Mouse (Mus musculus) liver, embryonic 12.5 days (tissue): ENCODE measurements around the gene Cntn2. TPM values are rescaled to one million over a fixed set of nuclear protein-coding genes. Genes with fewer than 3 reads are reported as not detected.

Source experiments
- ATAC-seq: fragments of 200-750 bp; cut with Nextera tagmentation; 2 replicates; pipeline ENCODE4 v1.8.0; 2017; ENCODE audit warnings: moderate number of reproducible peaks, mild to moderate bottlenecking, moderate library complexity
- H3K27ac ChIP-seq: fragments of 300-500 bp; sonication (generic); 2 replicates; pipeline ENCODE4 v1.5.1; 2016; ENCODE audit warnings: mild to moderate bottlenecking
- H3K27me3 ChIP-seq: fragments of 300-500 bp; sonication (generic); replicated peaks from 2 replicates; pipeline ENCODE4 v1.6.1; 2016; ENCODE audit warnings: mild to moderate bottlenecking, moderate library complexity
- H3K36me3 ChIP-seq: fragments of 300-500 bp; sonication (generic); 2 replicates; pipeline ENCODE4 v1.6.1; 2016; ENCODE audit warnings: mild to moderate bottlenecking, moderate library complexity
- H3K4me1 ChIP-seq: fragments of 300-500 bp; sonication (generic); 2 replicates; pipeline ENCODE4 v1.6.1; 2016
- H3K4me2 ChIP-seq: fragments of 300-500 bp; sonication (generic); 2 replicates; pipeline ENCODE4 v1.6.1; 2016; ENCODE audit warnings: mild to moderate bottlenecking, moderate library complexity
- H3K4me3 ChIP-seq: fragments of 300-500 bp; sonication (generic); 2 replicates; pipeline ENCODE4 v1.5.1; 2016; ENCODE audit warnings: mild to moderate bottlenecking, moderate library complexity
- H3K9ac ChIP-seq: fragments of 300-500 bp; sonication (generic); 2 replicates; pipeline ENCODE4 v1.6.1; 2016; ENCODE audit warnings: mild to moderate bottlenecking, moderate library complexity
- H3K9me3 ChIP-seq: fragments of 300-500 bp; sonication (generic); replicated peaks from 2 replicates; pipeline ENCODE4 v1.6.1; 2016; ENCODE audit warnings: mild to moderate bottlenecking, moderate library complexity
- WGBS: fragments of 180-500 bp; shearing (Covaris S2); methylation state at CpG from one replicate; pipeline ENCODE4 v1.1.7; 2016; ENCODE audit not compliant: insufficient replicate concordance; 5-methylcytosine and 5-hydroxymethylcytosine counted together
- polyA plus RNA-seq: library from polyadenylated mRNA; unstranded; fragments of >200 nt; fragmentation: Nextera tagmentation; extraction: Ambion mirVana; gene quantifications from 2 replicates; pipeline ENCODE4 v1.2.1, GENCODE M21; 2016

Gene Cntn2
- polyA plus RNA-seq, 1 experiment from 2014 or later, result 0.02 TPM

DNA sequence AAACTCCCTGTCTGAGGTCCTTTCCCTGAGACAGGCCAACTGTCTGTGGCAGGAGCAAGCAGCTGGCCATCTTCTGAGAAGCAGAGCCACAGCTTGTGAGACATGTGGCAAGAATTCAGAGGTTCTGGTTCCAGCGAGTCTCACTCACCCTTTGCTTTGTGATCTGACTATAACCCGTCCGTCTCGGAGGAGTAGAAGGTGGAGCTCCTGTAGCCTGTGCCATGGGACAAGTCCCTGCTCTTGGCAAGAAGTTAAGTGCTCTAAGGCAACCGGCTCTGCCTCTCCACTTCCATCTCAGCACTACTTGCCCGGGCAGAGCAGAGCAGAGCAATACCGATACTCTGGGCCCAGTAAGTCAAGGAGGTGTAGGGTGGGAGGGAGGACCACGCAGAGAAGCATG lies 27.9 kb upstream of the Cntn2 start:
- Histone ChIP-seq H3K4me3 (no peak overlapping the region), H3K4me2 (no peak overlapping the region), H3K4me1 (no peaks in the 10 kb centered on the region), H3K36me3 (no peaks in the 10 kb centered on the region), H3K9me3 (no peaks in the 10 kb centered on the region), H3K9ac (no peak overlapping the region), H3K27me3 (no peaks in the 10 kb centered on the region; the same call in 1 of the 2 replicates), H3K27ac (no peak overlapping the region)
- no peak for ATAC-seq
- 69% methylated on average over 8 of the region's 8 CpGs for WGBS

DNA sequence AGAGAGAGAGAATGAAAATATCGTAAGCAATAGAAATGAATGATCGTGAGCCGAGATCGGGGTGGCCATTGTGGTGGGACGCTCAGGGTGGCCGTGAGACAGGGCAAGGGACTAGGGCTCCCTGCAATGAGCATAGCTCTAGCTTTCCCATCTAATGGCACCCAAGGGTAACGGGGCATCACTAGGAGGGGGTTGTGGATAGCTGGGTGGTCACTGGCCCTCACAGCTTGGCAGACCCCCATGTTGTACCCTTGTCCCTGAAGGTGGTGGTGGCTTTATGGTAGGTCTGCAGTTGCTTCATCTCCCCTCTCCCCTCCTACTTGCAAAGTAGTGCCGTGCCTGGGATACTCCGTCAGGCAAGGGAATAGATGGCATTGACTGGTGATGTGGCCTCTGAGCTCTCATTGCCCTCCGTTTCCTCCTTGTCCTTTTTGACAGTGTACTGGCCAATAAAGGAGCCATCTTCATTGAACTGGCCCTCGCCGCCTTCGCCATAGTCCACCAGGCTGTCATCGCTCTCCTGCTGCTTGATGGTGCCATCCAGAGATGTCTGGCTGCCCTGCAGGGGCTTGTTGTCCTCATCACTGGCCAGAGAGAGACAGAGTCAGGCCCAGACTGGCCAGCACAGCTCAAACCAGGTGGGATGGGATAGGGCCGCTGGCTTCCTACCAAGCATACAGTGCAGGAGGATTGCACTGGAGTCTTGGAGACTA lies 27.2 kb upstream of the Cntn2 start:
- H3K36me3 ChIP-seq, result no peaks in the 10 kb centered on the region
- H3K9me3 ChIP-seq, result no peaks in the 10 kb centered on the region
- no peak overlapping the region for H3K9ac ChIP-seq
- H3K4me1 ChIP-seq, result no peaks in the 10 kb centered on the region
- 79% methylated on average over 15 of the region's 15 CpGs for WGBS
- H3K4me3 ChIP-seq, result no peak overlapping the region
- H3K27ac ChIP-seq, result no peak overlapping the region
- peaks cover 3% of the 10 kb centered on the region; the same call in 1 of the 2 replicates for H3K27me3 ChIP-seq
- no peak overlapping the region for H3K4me2 ChIP-seq
- ATAC-seq, result no peak

DNA sequence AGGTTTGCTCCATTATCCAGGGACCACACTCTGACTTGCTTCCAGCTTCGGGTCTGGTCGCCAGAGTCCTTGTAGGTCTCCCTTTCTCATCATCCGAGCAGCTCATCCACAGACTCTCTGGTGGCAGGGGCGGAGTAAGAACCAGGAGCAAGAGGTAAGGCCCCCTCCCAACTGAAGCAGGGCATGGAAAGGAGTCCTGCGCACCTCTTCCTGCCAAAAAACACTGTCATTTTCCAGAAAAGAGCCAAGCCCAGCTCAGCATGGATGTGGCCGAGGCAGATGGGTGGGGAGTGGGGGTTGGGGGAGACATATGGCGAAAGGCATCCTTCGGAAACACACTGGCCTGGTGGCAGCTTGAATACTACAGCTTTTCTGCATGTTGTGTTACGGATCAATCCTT lies 26.5 kb upstream of the Cntn2 start:
- no peaks in the 10 kb centered on the region for H3K4me1 ChIP-seq
- no peak overlapping the region for H3K4me3 ChIP-seq
- WGBS, result 60% methylated on average over 9 of the region's 9 CpGs
- no peak overlapping the region for H3K4me2 ChIP-seq
- H3K27me3 ChIP-seq, result peaks cover 9% of the 10 kb centered on the region; the same call in 1 of the 2 replicates
- no peak overlapping the region for H3K9ac ChIP-seq
- no peaks in the 10 kb centered on the region for H3K36me3 ChIP-seq
- no peak for ATAC-seq
- H3K27ac ChIP-seq, result no peak overlapping the region
- no peaks in the 10 kb centered on the region for H3K9me3 ChIP-seq

DNA sequence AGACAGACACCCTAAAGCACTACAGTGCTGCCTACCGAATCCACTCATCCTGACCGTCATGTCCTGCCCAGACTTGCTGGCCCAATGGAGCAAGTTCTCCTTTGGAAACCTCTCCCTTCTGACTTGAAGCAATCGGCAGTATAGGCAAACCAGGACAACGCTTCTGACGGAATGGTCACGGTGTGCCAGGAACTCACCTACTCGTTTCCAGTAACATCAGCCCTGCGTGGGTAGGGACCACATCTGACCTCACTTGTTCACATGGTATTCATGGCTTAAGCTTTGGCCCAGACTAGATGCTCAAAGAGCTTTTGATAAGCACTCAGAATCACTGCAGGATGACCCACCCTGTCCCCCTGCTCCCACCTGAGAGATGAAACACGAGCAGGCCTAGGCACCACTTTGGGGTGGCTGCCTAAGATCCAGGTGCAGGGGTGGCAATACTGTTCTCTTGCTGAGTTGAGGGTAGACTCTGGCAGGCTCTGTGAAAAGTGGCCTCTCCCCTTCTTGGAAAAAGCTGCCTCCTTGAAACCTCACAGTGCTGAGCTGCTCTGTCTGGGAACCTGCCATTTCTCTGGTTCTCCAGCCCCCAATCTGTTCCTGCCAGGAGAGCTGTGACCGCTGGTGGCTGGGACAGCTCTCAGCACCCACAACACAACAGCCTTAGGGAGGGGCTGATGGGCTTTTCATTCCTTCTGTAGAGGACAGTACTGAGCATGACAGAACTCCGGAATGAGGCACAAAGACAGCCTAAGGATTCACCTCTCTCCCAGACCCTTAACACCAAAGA lies 24.5 kb upstream of the Cntn2 start:
- Histone ChIP-seq H3K36me3 (no peaks in the 10 kb centered on the region), H3K4me1 (no peaks in the 10 kb centered on the region), H3K9ac (no peak overlapping the region), H3K27ac (no peak overlapping the region), H3K4me2 (no peak overlapping the region), H3K9me3 (no peaks in the 10 kb centered on the region), H3K27me3 (peaks cover 12% of the 10 kb centered on the region; the same call in 1 of the 2 replicates), H3K4me3 (no peak overlapping the region)
- 69% methylated on average over 11 of the region's 11 CpGs for WGBS
- ATAC-seq, result no peak

DNA sequence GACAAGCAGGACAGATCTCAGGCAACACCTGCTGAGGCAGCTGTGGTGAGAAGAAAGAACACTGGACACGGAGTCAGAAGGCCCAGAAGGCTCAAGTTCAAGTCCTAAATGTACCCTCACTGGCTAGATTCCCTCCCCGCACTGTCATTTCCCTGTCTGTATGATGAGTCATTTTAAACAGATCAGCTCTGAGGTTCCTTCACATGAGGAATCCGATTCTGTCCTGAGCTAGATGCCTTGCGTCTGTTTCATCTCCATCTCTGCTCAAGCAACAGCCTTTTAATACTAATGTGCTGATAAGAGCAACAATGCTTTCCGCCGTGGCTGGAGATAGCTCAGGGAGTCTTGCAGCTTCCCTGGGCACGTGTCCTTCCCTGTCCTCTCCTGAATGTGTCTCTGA lies 22.7 kb upstream of the Cntn2 start:
- Histone ChIP-seq H3K4me3 (no peak overlapping the region), H3K36me3 (no peaks in the 10 kb centered on the region), H3K9ac (no peak overlapping the region), H3K27me3 (peaks cover 28% of the 10 kb centered on the region), H3K9me3 (no peaks in the 10 kb centered on the region), H3K4me2 (no peak overlapping the region), H3K4me1 (no peaks in the 10 kb centered on the region), H3K27ac (no peak overlapping the region)
- WGBS, result 37% methylated on average over 7 of the region's 7 CpGs
- ATAC-seq, result no peak

DNA sequence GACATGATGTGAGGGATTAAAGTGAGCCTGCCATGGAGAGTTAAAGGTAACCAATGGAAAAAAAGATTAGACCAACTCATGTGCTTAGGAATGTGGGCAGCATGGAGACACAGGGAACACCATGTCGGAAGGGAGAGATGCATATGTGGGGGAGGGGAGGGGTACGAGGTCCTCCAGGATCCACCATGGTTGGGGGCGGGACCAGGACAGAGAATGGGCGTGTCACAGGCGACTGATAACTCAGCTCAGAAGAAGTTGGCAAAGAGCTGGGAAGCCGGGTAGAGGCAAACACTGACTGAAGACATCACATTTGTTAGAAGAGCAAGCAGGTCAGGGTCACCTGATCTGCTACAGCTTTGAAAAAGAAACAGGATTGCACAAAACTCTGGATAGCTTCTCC lies 21.9 kb upstream of the Cntn2 start:
- 21% methylated on average over 6 of the region's 6 CpGs for WGBS
- Histone ChIP-seq H3K36me3 (no peaks in the 10 kb centered on the region), H3K4me1 (no peaks in the 10 kb centered on the region), H3K4me3 (no peak overlapping the region), H3K9me3 (no peaks in the 10 kb centered on the region), H3K4me2 (no peak overlapping the region), H3K9ac (no peak overlapping the region), H3K27ac (no peak overlapping the region), H3K27me3 (peaks cover 35% of the 10 kb centered on the region)
- ATAC-seq, result no peak

DNA sequence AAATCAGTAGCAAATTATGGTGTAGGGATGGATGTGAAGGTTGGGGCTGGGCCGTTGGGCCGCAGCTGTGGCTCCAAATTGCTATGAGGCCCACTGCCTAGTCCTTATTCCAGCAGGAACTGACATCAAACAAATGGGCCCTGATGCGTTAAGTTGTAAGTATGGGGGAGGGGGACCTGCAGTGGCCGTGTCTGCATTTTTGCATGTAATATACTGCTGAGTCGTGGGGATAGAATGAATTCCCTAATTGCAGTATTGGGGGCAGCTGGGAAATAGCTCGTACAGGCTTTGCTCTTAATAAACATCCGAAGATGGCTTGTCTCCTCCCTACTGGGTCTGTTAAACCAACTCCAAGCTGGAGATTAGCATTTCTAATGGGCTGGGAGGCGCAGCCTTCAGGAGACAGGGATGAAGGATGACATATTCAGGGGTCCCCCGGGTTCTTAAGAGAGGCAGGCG lies 19.3 kb upstream of the Cntn2 start:
- Histone ChIP-seq H3K36me3 (no peaks in the 10 kb centered on the region), H3K9ac (no peak overlapping the region), H3K4me2 (no peak overlapping the region), H3K4me3 (no peak overlapping the region), H3K4me1 (peaks cover 10% of the 10 kb centered on the region; the same call in 1 of the 2 replicates), H3K9me3 (no peaks in the 10 kb centered on the region), H3K27ac (no peak overlapping the region), H3K27me3 (peaks cover 60% of the 10 kb centered on the region)
- no peak for ATAC-seq
- 31% methylated on average over 10 of the region's 10 CpGs for WGBS

DNA sequence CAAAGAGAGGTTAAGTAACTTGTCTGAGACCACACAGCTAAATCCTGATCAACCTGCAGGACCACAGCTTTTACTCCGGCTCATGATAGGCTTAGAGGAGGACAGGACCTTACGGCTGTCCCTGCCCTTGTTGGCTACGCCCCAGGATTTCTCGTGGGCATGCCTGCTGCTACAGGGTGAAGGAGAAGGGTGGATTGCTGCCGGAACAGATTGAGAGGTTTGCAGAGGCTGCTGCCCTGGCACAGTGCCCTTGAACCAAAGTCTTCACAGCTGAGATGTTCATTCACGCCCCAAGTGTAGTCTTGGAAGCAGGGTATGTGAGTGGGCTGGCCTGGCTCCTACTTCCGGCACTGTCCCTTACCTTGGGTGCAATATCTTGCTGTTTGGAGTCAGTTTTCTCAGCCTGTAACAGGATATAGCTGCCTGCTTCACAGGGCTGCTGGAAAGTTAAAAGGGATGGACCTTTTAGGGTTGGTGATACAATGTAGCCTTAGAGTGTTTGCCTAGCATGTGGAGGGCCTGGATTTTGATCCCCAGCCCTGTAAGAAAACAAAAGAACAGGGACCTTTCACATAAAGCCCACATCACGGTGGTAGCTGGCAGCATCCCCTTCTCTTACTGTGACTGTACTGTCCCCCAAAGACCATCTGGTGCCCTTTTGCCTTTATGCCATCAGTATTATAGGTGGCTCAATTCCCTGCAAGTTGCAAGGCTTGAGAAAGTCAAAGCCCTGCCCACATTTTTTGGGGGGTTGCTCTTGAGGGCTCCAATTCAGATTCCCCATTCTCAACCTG lies 18.0 kb upstream of the Cntn2 start:
- no peak overlapping the region for H3K4me2 ChIP-seq
- no peaks in the 10 kb centered on the region for H3K9me3 ChIP-seq
- H3K27ac ChIP-seq, result no peak overlapping the region
- 55% methylated on average over 8 of the region's 8 CpGs for WGBS
- peaks cover 10% of the 10 kb centered on the region; the same call in 1 of the 2 replicates for H3K4me1 ChIP-seq
- no peaks in the 10 kb centered on the region for H3K36me3 ChIP-seq
- H3K4me3 ChIP-seq, result no peak overlapping the region
- no peak for ATAC-seq
- H3K9ac ChIP-seq, result no peak overlapping the region
- H3K27me3 ChIP-seq, result peaks cover 65% of the 10 kb centered on the region

DNA sequence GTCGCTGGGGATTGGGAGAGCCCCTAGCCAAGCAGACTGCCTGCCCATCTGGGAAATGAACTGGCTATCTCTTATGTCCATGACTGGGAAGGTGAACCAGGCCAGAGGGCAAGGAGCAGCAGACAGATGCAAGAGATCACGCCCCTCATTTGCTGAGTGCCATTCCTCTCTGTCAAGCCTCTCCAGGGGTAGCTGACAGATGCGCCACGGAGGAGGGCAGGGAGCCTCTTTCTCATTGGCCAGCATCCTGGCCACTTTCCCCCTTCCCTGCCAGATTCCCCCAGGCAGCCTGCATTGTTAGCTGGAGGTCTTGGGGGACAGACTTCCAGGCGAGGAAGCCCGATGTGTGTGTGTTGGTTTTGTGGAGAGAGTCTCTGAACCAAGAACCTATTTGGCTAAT lies 16.0 kb upstream of the Cntn2 start:
- Histone ChIP-seq H3K9me3 (no peaks in the 10 kb centered on the region), H3K36me3 (no peaks in the 10 kb centered on the region), H3K4me1 (peaks cover 10% of the 10 kb centered on the region; the same call in 1 of the 2 replicates), H3K9ac (no peak overlapping the region), H3K27ac (no peak overlapping the region), H3K27me3 (peaks cover 55% of the 10 kb centered on the region), H3K4me3 (no peak overlapping the region), H3K4me2 (no peak overlapping the region)
- no peak for ATAC-seq
- 19% methylated on average over 6 of the region's 6 CpGs for WGBS

DNA sequence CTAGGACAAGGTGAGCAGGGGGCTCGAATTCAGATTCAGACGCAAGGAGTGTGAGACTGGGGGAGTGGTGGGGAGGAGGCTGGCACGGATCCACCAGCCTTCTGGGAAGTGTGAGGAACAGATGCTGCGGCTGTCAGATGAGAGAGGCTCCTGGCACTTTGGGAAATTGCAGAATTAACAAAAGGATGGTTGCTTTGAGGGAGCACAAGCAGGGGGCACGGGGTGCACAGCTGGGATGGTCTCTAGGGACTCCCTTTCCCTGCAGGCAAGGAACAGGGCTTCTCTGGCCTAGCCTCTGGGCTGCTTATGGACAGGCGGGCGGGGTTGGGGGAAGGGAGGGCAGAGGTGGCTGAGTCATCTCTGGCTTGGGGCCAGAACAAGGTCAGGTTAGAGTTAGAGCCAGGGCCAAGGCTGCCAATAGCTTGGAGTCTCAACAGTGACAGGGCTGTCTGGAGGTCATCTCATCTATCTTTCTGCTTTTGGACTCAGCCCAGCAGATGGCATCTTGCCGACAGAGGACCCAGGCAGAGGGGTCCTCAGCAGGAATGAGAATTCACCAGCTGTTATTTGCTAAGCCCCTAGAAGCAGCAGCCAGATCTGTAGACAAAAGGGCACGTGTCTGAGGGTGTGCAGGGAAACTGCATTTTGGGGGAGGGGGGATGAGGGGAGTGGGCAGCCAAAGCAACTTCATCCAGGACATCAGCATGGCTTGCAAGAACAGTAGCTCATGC lies 15.0 kb upstream of the Cntn2 start:
- Histone ChIP-seq H3K27ac (no peak overlapping the region), H3K4me3 (no peak overlapping the region)
- WGBS, result 21% methylated on average over 9 of the region's 9 CpGs

DNA sequence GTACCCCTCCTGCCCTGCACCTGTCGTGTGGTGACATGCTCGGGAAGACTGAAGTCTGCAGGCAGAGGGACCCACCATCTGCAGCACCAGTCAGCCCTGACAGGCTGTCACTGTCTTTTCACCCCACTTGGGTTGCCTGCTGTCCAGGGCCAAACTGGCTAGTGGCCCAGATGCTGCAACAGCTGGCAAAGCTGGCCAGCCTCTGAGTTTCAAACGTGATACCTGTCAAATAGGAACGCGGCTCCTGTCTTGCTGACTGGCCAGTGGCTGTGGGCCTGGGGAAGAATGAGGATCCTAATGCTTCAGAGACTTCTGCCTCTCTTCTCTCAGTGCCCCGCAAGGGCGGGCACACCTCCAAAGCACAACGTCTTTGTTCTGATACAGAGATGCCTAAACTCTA lies 733 bp upstream of the Cntn2 start:
- H3K4me3 ChIP-seq, result no peak overlapping the region

More for the DNA sequence above, 15.0 kb upstream of the Cntn2 start:
- Histone ChIP-seq H3K9ac (no peak overlapping the region), H3K9me3 (no peaks in the 10 kb centered on the region), H3K27me3 (peaks cover 55% of the 10 kb centered on the region), H3K36me3 (no peaks in the 10 kb centered on the region), H3K4me1 (peaks cover 10% of the 10 kb centered on the region; the same call in 1 of the 2 replicates), H3K4me2 (no peak overlapping the region)
- 0 out of 2 replicates have a peak, but pooled peaks have one; percentile 52 for ATAC-seq

More for the DNA sequence above, 733 bp upstream of the Cntn2 start:
- 51% methylated on average over 8 of the region's 8 CpGs for WGBS
- no peak for ATAC-seq
- no peak overlapping the region for H3K27ac ChIP-seq
- H3K9me3 ChIP-seq, result no peaks in the 10 kb centered on the region
- H3K36me3 ChIP-seq, result no peaks in the 10 kb centered on the region
- no peak overlapping the region for H3K4me2 ChIP-seq
- no peak overlapping the region for H3K9ac ChIP-seq
- H3K27me3 ChIP-seq, result peaks cover 76% of the 10 kb centered on the region
- peaks cover 4% of the 10 kb centered on the region; the same call in 1 of the 2 replicates for H3K4me1 ChIP-seq
